ENCODE assay signal across 14 mouse cellular contexts in the genomic region with DNA sequence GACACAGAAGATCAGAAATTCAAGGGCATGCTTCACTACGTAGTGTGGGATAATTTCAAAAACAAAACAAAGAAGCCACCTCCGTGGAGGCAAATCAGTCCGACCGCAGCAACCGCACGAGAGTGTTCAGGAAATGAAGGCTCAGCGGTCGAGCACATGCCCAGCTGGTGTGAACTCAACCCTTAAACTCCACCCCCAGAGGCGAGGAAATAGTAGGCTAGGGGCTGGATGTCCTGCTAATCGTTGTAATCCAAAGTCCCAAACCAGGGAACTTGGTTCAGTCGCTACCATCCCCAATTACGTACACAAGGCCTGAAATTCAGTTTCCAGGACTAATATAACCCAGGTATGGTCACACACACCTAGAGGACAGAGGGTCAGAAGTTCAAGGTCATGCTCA. TPM values are rescaled to one million over a fixed set of nuclear protein-coding genes. Genes with fewer than 3 reads are reported as not detected.
A peak's percentile ranks its signal among the peaks of the same experiment; 100 is the strongest.
DNase-seq lines count a peak whose midpoint lies in the region; ATAC-seq and TF ChIP-seq lines count a peak whose summit lies in the region.
"Had no signal": no experiment of that assay in that cellular context is flagged by ENCODE, and none has a peak within 500 bp of the region (broad histone marks: within the 10 kb centered on the region; RNA-seq: fewer than 3 reads in every experiment).

No protein-coding gene starts in this region.

- peak; percentile 27 for ATAC-seq in megakaryocyte, adult 5-6 weeks (ENCODE audit: poor library complexity, severe bottlenecking)

- DNase-seq in B cell, adult 2 months: peak; percentile 82 to 85
- peak; percentile 46 to 67 for DNase-seq in CD8-positive naive resting alpha-beta T cell, adult 2 months (ENCODE audit: low read depth in 2 of 2, low spot score in 2 of 2)
- peak; percentile 64 to 75 for DNase-seq in spleen, postnatal 4 days (ENCODE audit: low spot score in 2 of 2)
- no peak for DNase-seq in adrenal gland, postnatal 14 days
- no peak for DNase-seq in cerebellum, adult 11-12 months
- DNase-seq in gastrocnemius, adult 2 months: no peak
- DNase-seq in kidney, postnatal 36 days: no peak
- DNase-seq: adrenal gland, adult 8-10 months; retina, postnatal 1 day had no signal

- no peak for TF ChIP-seq CTCF in gastrocnemius, adult 2 months (IDR thresholded peaks at IDR 0.05)

- intact Hi-C loops in gastrocnemius, adult 2 months (cut with DNase I): loop anchor here (5.0 kb wide), 1 partner anchor 105 kb away; the partner anchor contains the start of gene Lca5l

- H3K4me3 ChIP-seq in gastrocnemius, adult 2 months: no peak overlapping the region
- H3K4me3 ChIP-seq: heart, embryonic 12.5 days; myocyte; stomach, embryonic 15.5 days had no signal

- H3K27ac ChIP-seq in gastrocnemius, adult 2 months: no peak overlapping the region
- H3K27ac ChIP-seq: hindbrain, embryonic 14.5 days; stomach, embryonic 15.5 days had no signal

RNA-seq across cellular contexts. Expression of gene Brwd1, which starts 4.7 kb away (rescaled TPM):
- total RNA-seq in megakaryocyte, adult 5-6 weeks (2015): 17.0 and 28.7 TPM in 2 replicates
- 32.3 and 34.6 TPM in 2 replicates for total RNA-seq in megakaryocyte, adult 5-6 weeks (2017)
- 70.4 and 74.8 TPM in 2 replicates for total RNA-seq in adrenal gland, postnatal 14 days (2021)
- total RNA-seq in gastrocnemius, adult 2 months (2021): 10 to 100 TPM; 56.4 to 62.8 TPM

RNA-seq across cellular contexts. Expression of gene Hmgn1, which starts 40.5 kb away (rescaled TPM):
- 41.8 and 53.3 TPM in 2 replicates for total RNA-seq in megakaryocyte, adult 5-6 weeks (2015)
- 71.5 and 75.2 TPM in 2 replicates for total RNA-seq in megakaryocyte, adult 5-6 weeks (2017)
- total RNA-seq in adrenal gland, postnatal 14 days (2021): 234 and 260 TPM in 2 replicates
- total RNA-seq in gastrocnemius, adult 2 months (2021): 10 to 100 TPM; 19.9 to 38.1 TPM

RNA-seq across cellular contexts. Expression of gene Wrb, which starts 58.2 kb away (rescaled TPM):
- 4.4 and 5.5 TPM in 2 replicates for total RNA-seq in megakaryocyte, adult 5-6 weeks (2015)
- total RNA-seq in megakaryocyte, adult 5-6 weeks (2017): 6.0 and 7.1 TPM in 2 replicates
- 17.7 and 23.2 TPM in 2 replicates for total RNA-seq in adrenal gland, postnatal 14 days (2021)
- total RNA-seq in gastrocnemius, adult 2 months (2021): 10 to 100 TPM in 1 of 2 experiments, 1 to 10 TPM in 1; 9.7 to 12.3 TPM

Comparison
In these comparisons a context has a peak if more than half of its experiments do, and no peak if none do; other contexts are left out.
1. DNase-seq: peak in B cell, adult 2 months (2 of 2), CD8-positive naive resting alpha-beta T cell, adult 2 months (2 of 2) and spleen, postnatal 4 days (2 of 2); none in adrenal gland, postnatal 14 days (single experiment), cerebellum, adult 11-12 months (single experiment), gastrocnemius, adult 2 months (single experiment) and kidney, postnatal 36 days (0 of 2).